Mouse (Mus musculus) urinary bladder, postnatal 0 days (tissue): ENCODE measurements around the gene Col6a3. TPM values are rescaled to one million over a fixed set of nuclear protein-coding genes. Genes with fewer than 3 reads are reported as not detected.

Experiments used
- polyA plus RNA-seq: library from polyadenylated mRNA; unstranded; fragments of >200 nt; fragmentation: Nextera tagmentation; extraction: Ambion mirVana; gene quantifications from 2 replicates; pipeline ENCODE4 v1.2.1, GENCODE M21; 2015

Col6a3 gene
- polyA plus RNA-seq, result 117 and 132 TPM in 2 replicates

GRCm38 (mm10) chr1:90843836-90844235 is at the start of gene Col6a3:
TSS of gene Col6a3 (minus strand) at chr1:90843971.

Other genes starting within 250 kb of the Col6a3 start
- 79.8 and 84.0 TPM in 2 replicates for gene Cops8, start 241.0 kb downstream of the Col6a3 start, polyA plus RNA-seq
- 1.5 and 1.6 TPM in 2 replicates for gene Mlph, start 71.1 kb upstream of the Col6a3 start, polyA plus RNA-seq
- gene Prlh, start 109.1 kb upstream of the Col6a3 start, polyA plus RNA-seq, result not detected in 2 replicates
- gene Rab17, start 125.7 kb upstream of the Col6a3 start, polyA plus RNA-seq, result 2.5 and 3.8 TPM in 2 replicates
- gene Lrrfip1, start 154.8 kb upstream of the Col6a3 start, polyA plus RNA-seq, result 163 and 229 TPM in 2 replicates